Mouse (Mus musculus): ENCODE data around the gene Gramd4. TPM values are rescaled to one million over a fixed set of nuclear protein-coding genes. Genes with fewer than 3 reads are reported as not detected.

The Gramd4 gene
- total and polyA plus RNA-seq, 2 experiments from 2014 or later = 16.2 to 35.0 TPM

- Histone ChIP-seq H3K4me2 (ENCODE audit: low read depth, low read length) (0 out of 2 replicates have a peak overlapping the region, but pooled peaks have one; percentile 1), H3K9me3 (replicated peaks; ENCODE audit: control insufficient read depth, low read length) (no peaks in the 10 kb centered on the region), H3K4me3 (ENCODE audit: low read depth, low read length) (no peak overlapping the region), H3K27me3 (ENCODE audit: control insufficient read depth, insufficient read depth, low read length) (no peaks in the 10 kb centered on the region), H3K4me1 (ENCODE audit: control insufficient read depth, insufficient read depth) (peaks cover 51% of the 10 kb centered on the region), H3K36me3 (replicated peaks; ENCODE audit: control insufficient read depth, insufficient read depth, low read length) (no peaks in the 10 kb centered on the region), H3K9ac (replicated peaks; ENCODE audit: low read depth, low read length) (no peak overlapping the region), H3K27ac (ENCODE audit: low read depth) (peak overlapping the region; percentile 61)
- TF ChIP-seq EP300 (IDR thresholded peaks at IDR 0.05; ENCODE audit: low read depth) = no peak
- TF ChIP-seq CTCF (IDR thresholded peaks at IDR 0.05; ENCODE audit: low read depth) = no peak
- no peak for DNase-seq (ENCODE audit: low spot score)
- 0 out of 2 replicates have a peak, but pooled peaks have one; percentile 3 for ATAC-seq (ENCODE audit: insufficient read depth, low read depth)
- WGBS = 32% methylated on average over 14 of the region's 14 CpGs
Observed at GRCm38 (mm10) chr15:86066836-86067580, 9.5 kb downstream of the Gramd4 start.

- H3K36me3 ChIP-seq (replicated peaks; ENCODE audit: control insufficient read depth, insufficient read depth, low read length) = no peaks in the 10 kb centered on the region
Observed at GRCm38 (mm10) chr15:86067581-86067910, 10.1 kb downstream of the Gramd4 start.

GRCm38 (mm10) chr15:86067941-86068495, 10.5 kb downstream of the Gramd4 start:
- Histone ChIP-seq H3K27ac (ENCODE audit: low read depth) (peak overlapping the region; percentile 59; the same call in 1 of the 2 replicates), H3K9ac (replicated peaks; ENCODE audit: low read depth, low read length) (no peak overlapping the region), H3K27me3 (ENCODE audit: control insufficient read depth, insufficient read depth, low read length) (no peaks in the 10 kb centered on the region), H3K4me3 (ENCODE audit: low read depth, low read length) (no peak overlapping the region), H3K9me3 (replicated peaks; ENCODE audit: control insufficient read depth, low read length) (no peaks in the 10 kb centered on the region), H3K4me2 (ENCODE audit: low read depth, low read length) (no peak overlapping the region), H3K36me3 (replicated peaks; ENCODE audit: control insufficient read depth, insufficient read depth, low read length) (no peaks in the 10 kb centered on the region), H3K4me1 (ENCODE audit: control insufficient read depth, insufficient read depth) (peaks cover 53% of the 10 kb centered on the region)
- ATAC-seq (ENCODE audit: insufficient read depth, low read depth) = no peak
- DNase-seq (ENCODE audit: low spot score) = no peak
- WGBS = 70% methylated on average over 4 of the region's 4 CpGs
- TF ChIP-seq CTCF (IDR thresholded peaks at IDR 0.05; ENCODE audit: low read depth) (no peak), EP300 (IDR thresholded peaks at IDR 0.05; ENCODE audit: low read depth) (no peak)

More at GRCm38 (mm10) chr15:86067581-86067910, 10.1 kb downstream of the Gramd4 start:
- TF ChIP-seq EP300 (IDR thresholded peaks at IDR 0.05; ENCODE audit: low read depth) = no peak
- Histone ChIP-seq H3K27ac (ENCODE audit: low read depth) (peak overlapping the region; percentile 61), H3K9ac (replicated peaks; ENCODE audit: low read depth, low read length) (no peak overlapping the region), H3K4me2 (ENCODE audit: low read depth, low read length) (0 out of 2 replicates have a peak overlapping the region, but pooled peaks have one; percentile 1), H3K4me3 (ENCODE audit: low read depth, low read length) (no peak overlapping the region), H3K4me1 (ENCODE audit: control insufficient read depth, insufficient read depth) (peaks cover 51% of the 10 kb centered on the region), H3K27me3 (ENCODE audit: control insufficient read depth, insufficient read depth, low read length) (no peaks in the 10 kb centered on the region), H3K9me3 (replicated peaks; ENCODE audit: control insufficient read depth, low read length) (no peaks in the 10 kb centered on the region)
- peak; percentile 60 for ATAC-seq (ENCODE audit: insufficient read depth, low read depth)
- peak; percentile 55 for DNase-seq (ENCODE audit: low spot score)
- WGBS = 42% methylated on average over 6 of the region's 6 CpGs

- no peaks in the 10 kb centered on the region for H3K36me3 ChIP-seq (replicated peaks; ENCODE audit: control insufficient read depth, insufficient read depth, low read length)
- H3K27me3 ChIP-seq (ENCODE audit: control insufficient read depth, insufficient read depth, low read length) = no peaks in the 10 kb centered on the region
- 78% methylated on average over 10 of the region's 10 CpGs for WGBS
- H3K4me2 ChIP-seq (ENCODE audit: low read depth, low read length) = no peak overlapping the region
- no peak overlapping the region for H3K4me3 ChIP-seq (ENCODE audit: low read depth, low read length)
- H3K9me3 ChIP-seq (replicated peaks; ENCODE audit: control insufficient read depth, low read length) = no peaks in the 10 kb centered on the region
- DNase-seq (ENCODE audit: low spot score) (no peak), ATAC-seq (ENCODE audit: insufficient read depth, low read depth) (no peak)
- no peak for TF ChIP-seq CTCF (IDR thresholded peaks at IDR 0.05; ENCODE audit: low read depth)
- TF ChIP-seq EP300 (IDR thresholded peaks at IDR 0.05; ENCODE audit: low read depth) = no peak
- no peak overlapping the region for H3K9ac ChIP-seq (replicated peaks; ENCODE audit: low read depth, low read length)
- no peak overlapping the region for H3K27ac ChIP-seq (ENCODE audit: low read depth)
- H3K4me1 ChIP-seq (ENCODE audit: control insufficient read depth, insufficient read depth) = peaks cover 57% of the 10 kb centered on the region
Observed at GRCm38 (mm10) chr15:86069011-86069791, 11.7 kb downstream of the Gramd4 start.

GRCm38 (mm10) chr15:86070368-86070767, 12.9 kb downstream of the Gramd4 start:
- no peak overlapping the region for H3K27ac ChIP-seq (ENCODE audit: low read depth)
- H3K9me3 ChIP-seq (replicated peaks; ENCODE audit: control insufficient read depth, low read length) = no peaks in the 10 kb centered on the region
- DNase-seq (ENCODE audit: low spot score) (no peak), ATAC-seq (ENCODE audit: insufficient read depth, low read depth) (no peak)
- TF ChIP-seq EP300 (IDR thresholded peaks at IDR 0.05; ENCODE audit: low read depth) (no peak), CTCF (IDR thresholded peaks at IDR 0.05; ENCODE audit: low read depth) (no peak)
- no peaks in the 10 kb centered on the region for H3K27me3 ChIP-seq (ENCODE audit: control insufficient read depth, insufficient read depth, low read length)
- no peak overlapping the region for H3K4me2 ChIP-seq (ENCODE audit: low read depth, low read length)
- H3K36me3 ChIP-seq (replicated peaks; ENCODE audit: control insufficient read depth, insufficient read depth, low read length) = no peaks in the 10 kb centered on the region
- peaks cover 47% of the 10 kb centered on the region for H3K4me1 ChIP-seq (ENCODE audit: control insufficient read depth, insufficient read depth)
- H3K4me3 ChIP-seq (ENCODE audit: low read depth, low read length) = no peak overlapping the region
- no peak overlapping the region for H3K9ac ChIP-seq (replicated peaks; ENCODE audit: low read depth, low read length)
- WGBS = 66% methylated on average over 11 of the region's 11 CpGs

All from heart, postnatal 0 days (tissue).